Mouse (Mus musculus) central nervous system, embryonic 14 days (tissue): Measurements from ENCODE around the gene Foxj2. TPM values are rescaled to one million over a fixed set of nuclear protein-coding genes. Genes with fewer than 3 reads are reported as not detected.

Experiments used
- polyA plus RNA-seq: library from polyadenylated mRNA; depleted of rRNA; stranded (reverse); fragments of >200 nt; gene quantifications from 2 replicates; pipeline ENCODE4 v1.2.3, GENCODE M21; 2012; rRNA removed

Foxj2 gene
- 7.8 and 10.6 TPM in 2 replicates for polyA plus RNA-seq

DNA sequence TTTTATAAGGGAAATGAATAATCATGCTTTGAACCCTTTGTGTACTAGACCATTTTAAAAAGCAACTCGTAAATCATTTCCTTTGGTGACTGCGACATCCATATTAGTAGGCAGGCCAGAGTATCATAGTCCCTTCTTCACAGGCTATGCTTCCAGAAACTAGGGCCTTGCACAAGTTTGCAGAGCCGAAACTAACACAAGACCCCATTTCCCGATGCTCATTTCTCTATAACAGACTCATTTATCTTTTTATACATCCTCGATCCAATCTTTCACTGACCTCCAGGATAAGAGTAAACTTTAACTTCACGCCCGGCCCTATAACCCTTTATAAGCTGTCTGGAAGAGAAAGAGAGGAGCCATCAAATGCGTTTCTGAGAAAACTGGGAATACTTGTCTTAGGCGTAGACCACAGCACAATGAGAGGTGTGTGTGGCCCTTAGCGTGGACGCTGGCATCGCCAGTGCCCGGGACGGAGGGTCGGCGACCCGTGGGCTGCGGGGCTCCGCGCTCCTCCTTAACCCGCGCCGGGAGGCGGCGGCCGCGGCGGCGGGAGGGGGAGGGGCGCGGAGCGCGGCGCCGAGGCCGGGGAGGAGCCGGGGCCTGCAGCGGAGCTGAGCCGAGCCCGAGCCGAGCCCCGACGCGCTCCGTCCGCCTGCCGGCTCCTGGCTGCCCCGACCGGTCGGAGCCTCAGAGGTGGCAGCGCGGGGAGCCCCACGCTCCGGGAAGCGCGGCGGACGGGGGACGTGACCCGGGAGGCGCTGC, at the start of gene Foxj2:
Foxj2 (plus strand) TSS at position 609 of the 765 bp plus-strand sequence.

GRCm38 (mm10) chr6:122801301-122801800, 18.4 kb upstream of the Foxj2 start, which contains the start of gene Slc2a3:
TSS of gene Slc2a3 (minus strand) at chr6:122801640.

GRCm38 (mm10) chr6:122855955-122856354, 36.2 kb downstream of the Foxj2 start, which contains the start of gene C3ar1:
TSS of gene C3ar1 (minus strand) at chr6:122856161.

GRCm38 (mm10) chr6:122873871-122874719, 54.4 kb downstream of the Foxj2 start, which contains the start of gene Necap1:
TSS of gene Necap1 (plus strand) at chr6:122874474.

Other genes starting within 250 kb of the Foxj2 start
- 5.1 and 5.6 TPM in 2 replicates for gene Apobec1, start 217.5 kb upstream of the Foxj2 start, polyA plus RNA-seq
- gene Gdf3, start 209.8 kb upstream of the Foxj2 start, polyA plus RNA-seq, result 0.04 TPM in 1 of 2 replicates, not detected in the other
- not detected in 2 replicates for gene Dppa3, start 193.5 kb upstream of the Foxj2 start, polyA plus RNA-seq
- 0.26 and 0.27 TPM in 2 replicates for gene Nanog, start 112.4 kb upstream of the Foxj2 start, polyA plus RNA-seq
- 21.9 and 24.5 TPM in 2 replicates for gene Slc2a3, start 18.3 kb upstream of the Foxj2 start, polyA plus RNA-seq
- 1.7 and 2.1 TPM in 2 replicates for gene C3ar1, start 36.2 kb downstream of the Foxj2 start, polyA plus RNA-seq
- gene Necap1, start 54.6 kb downstream of the Foxj2 start, polyA plus RNA-seq, result 71.5 and 76.7 TPM in 2 replicates
- 1.1 and 1.2 TPM in 2 replicates for gene Clec4a1, start 101.9 kb downstream of the Foxj2 start, polyA plus RNA-seq
- gene Clec4a3, start 132.6 kb downstream of the Foxj2 start, polyA plus RNA-seq, result 0.39 and 0.64 TPM in 2 replicates
- gene Clec4a4, start 170.5 kb downstream of the Foxj2 start, polyA plus RNA-seq, result not detected in 2 replicates
- gene Clec4b1, start 230.0 kb downstream of the Foxj2 start, polyA plus RNA-seq, result not detected in 2 replicates